Mouse (Mus musculus) Patski (cell line): Measurements from ENCODE around the gene Timm23. TPM values are rescaled to one million over a fixed set of nuclear protein-coding genes. Genes with fewer than 3 reads are reported as not detected.
"Not testable (repeated sequence)": the region's sequence is repeated elsewhere in the genome, so short reads cannot be mapped to it uniquely, and the experiment has no call there.

ENCODE experiments used
- ATAC-seq: fragments of 100-300 bp; one replicate; pipeline ENCODE4 v1.8.0; 2021
- CTCF ChIA-PET: fragments of 350-600 bp; sonication (Branson Sonifier 250); formaldehyde crosslinking; loops from one replicate; lab custom pipeline; 2022; ENCODE audit warnings: inconsistent platforms; lab: Charles Lee
- POLR2A ChIA-PET: fragments of 350-600 bp; sonication (Branson Sonifier 250); formaldehyde crosslinking; loops from one replicate; lab custom pipeline; 2022; ENCODE audit warnings: antibody characterized with exemption, inconsistent platforms; lab: Charles Lee
- DNase-seq: peaks from one replicate; pipeline ENCODE4 v3.0.0-alpha.2; 2011; ENCODE audit warnings: low read depth, low spot score
- H3K27me3 ChIP-seq: fragments of 371-371 bp; one replicate; pipeline ENCODE4 v1.5.1; 2021
- CTCF ChIP-seq: fragments of 100-300 bp; IDR thresholded peaks from one replicate; pipeline ENCODE4 v1.5.1; 2021
- in situ Hi-C: fragments of 300-500 bp; cut with MboI; formaldehyde crosslinking; loops from 3 replicates; pipeline ENCODE4 v1.11.1; 2018; ENCODE audit warnings: low pct_unique_long_range_greater_than_20kb, mixed read lengths
- polyA plus RNA-seq: library from polyadenylated mRNA; unstranded; gene quantifications from one replicate; pipeline ENCODE4 v1.2.3, GENCODE M21; 2021

Timm23 gene
- polyA plus RNA-seq, 1 experiment from 2014 or later, result 151 TPM

DNA sequence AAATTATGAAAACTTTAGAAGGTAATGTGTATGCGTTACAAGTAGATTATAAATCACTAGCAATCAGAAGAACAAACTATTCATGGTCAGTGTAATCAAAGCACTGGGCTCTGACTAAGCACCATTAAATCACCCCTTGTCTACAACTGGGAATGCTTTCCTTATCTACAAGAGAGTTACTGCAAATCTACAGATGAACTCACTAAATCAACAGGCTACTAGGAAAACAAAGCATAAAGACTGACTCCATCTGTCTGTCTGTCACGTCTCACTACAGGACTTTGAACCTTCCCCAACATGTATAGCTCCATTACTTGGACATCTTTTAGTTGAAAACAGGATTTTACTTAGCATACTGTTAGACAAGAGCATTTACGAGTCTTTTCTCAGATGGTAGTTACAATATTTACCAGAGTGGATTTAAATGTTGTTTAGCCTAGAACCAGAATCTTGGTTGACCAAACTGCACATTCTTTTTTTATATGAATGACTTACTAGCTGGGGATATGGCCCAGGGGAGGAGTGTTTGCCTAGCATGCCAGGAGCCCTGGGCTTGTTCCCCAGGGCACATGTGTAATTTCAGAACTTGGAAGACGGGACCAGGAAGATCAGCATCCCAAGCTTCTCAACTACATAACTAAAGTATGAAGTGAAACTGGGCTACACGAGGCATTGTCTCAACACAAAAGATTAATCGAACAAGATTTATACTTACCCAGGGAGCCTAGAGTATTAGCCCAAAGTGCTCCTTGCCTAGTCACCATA, 10.9 kb downstream of the Timm23 start:
- no peaks in the 10 kb centered on the region for H3K27me3 ChIP-seq
- no peak for TF ChIP-seq CTCF
- DNase-seq (no peak), ATAC-seq (no peak)
- ChIA-PET POLR2A (no interaction called here), CTCF (interaction anchor here (0.7 to 2.6 kb wide), 4 partner anchors 9 to 38 kb away, joined by 3 to 9 read pairs (median 4); no protein-coding TSS in a partner anchor)
- in situ Hi-C loops, result no loop called here

DNA sequence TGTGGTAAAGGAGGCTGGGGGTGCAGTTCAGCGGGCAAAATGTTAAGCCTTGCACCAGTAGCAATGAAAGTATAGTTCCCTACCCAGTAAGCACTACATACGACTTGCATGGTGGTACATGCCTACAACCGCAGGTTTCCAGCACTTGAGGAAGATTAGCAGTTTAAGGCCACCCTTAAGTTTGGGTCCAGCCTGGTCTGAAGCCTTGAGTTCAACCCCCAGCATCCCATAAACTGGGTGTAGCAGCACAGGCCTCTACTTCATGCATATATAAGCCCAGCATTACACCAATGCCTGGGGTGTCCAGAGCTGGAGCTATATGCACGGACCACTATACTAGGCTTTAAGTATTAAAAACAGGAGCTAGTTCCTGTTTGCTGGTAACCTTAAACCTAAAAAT, 17.9 kb downstream of the Timm23 start:
- CTCF ChIA-PET, result interaction anchor here (1.7 to 1.9 kb wide), 2 partner anchors 9 to 15 kb away, joined by 4 to 9 read pairs; no protein-coding TSS in a partner anchor
- in situ Hi-C loops, result no loop called here
- POLR2A ChIA-PET, result no interaction called here
- no peak for DNase-seq
- no peaks in the 10 kb centered on the region for H3K27me3 ChIP-seq
- TF ChIP-seq CTCF, result no peak
- ATAC-seq, result no peak

GRCm38 (mm10) chr14:32180861-32181260, 20.8 kb downstream of the Timm23 start:
- in situ Hi-C loops, result no loop called here
- DNase-seq (no peak), ATAC-seq (no peak)
- ChIA-PET POLR2A (interaction anchor here (0.6 kb wide), 2 partner anchors 16 to 227 kb away, joined by 3 to 4 read pairs; no protein-coding TSS in a partner anchor), CTCF (interaction anchor here (1.1 to 1.4 kb wide), 3 partner anchors 10 to 21 kb away, joined by 3 to 5 read pairs (median 3); partner anchors contain the start of gene Ncoa4)
- TF ChIP-seq CTCF, result no peak
- H3K27me3 ChIP-seq, result no peaks in the 10 kb centered on the region

- CTCF ChIA-PET, result interaction anchor here (1.2 to 1.6 kb wide), 2 partner anchors 11 to 14 kb away, joined by 3 to 4 read pairs; no protein-coding TSS in a partner anchor
- H3K27me3 ChIP-seq, result no peaks in the 10 kb centered on the region
- in situ Hi-C loops, result no loop called here
- no peak for TF ChIP-seq CTCF
- no peak for DNase-seq
- ATAC-seq, result no peak
- POLR2A ChIA-PET, result no interaction called here
Observed at GRCm38 (mm10) chr14:32179393-32180195, 22.1 kb downstream of the Timm23 start.

GRCm38 (mm10) chr14:32176590-32176989, 25.1 kb downstream of the Timm23 start:
- ATAC-seq, CTCF ChIA-PET, in situ Hi-C loops, DNase-seq, H3K27me3 ChIP-seq: not testable (repeated sequence)
- POLR2A ChIA-PET, result interaction anchor here (0.7 kb wide), 1 partner anchor 22 kb away, joined by 4 read pairs; no protein-coding TSS in a partner anchor

GRCm38 (mm10) chr14:32175310-32175709, 26.4 kb downstream of the Timm23 start:
- in situ Hi-C loops, result no loop called here
- ChIA-PET CTCF (no interaction called here), POLR2A (no interaction called here)
- DNase-seq (no peak), ATAC-seq (no peak)
- TF ChIP-seq CTCF, result no peak
- H3K27me3 ChIP-seq, result no peaks in the 10 kb centered on the region

DNA sequence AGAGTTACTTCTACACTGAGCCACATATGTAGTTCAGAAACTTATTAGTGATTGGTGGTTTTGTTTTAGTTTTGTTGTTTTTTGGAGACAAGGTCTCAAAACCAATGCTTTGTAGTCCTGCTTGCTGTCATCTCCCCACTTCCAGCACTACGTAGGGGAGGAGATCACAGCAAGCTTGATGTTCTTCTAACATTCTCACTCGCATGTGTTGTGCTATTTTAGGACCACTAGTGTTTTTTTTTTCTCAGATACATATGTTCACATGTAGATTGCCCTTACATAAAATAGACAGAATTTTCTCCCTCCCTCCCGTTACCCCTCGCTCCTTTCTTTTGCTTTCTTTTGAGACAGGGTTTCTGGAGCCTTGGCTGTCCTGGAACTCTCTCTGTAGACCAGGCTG, 31.6 kb downstream of the Timm23 start:
- in situ Hi-C loops, result no loop called here
- ChIA-PET POLR2A (no interaction called here), CTCF (interaction anchor here (1.0 to 1.2 kb wide), 3 partner anchors 11 to 57 kb away, joined by 3 to 7 read pairs (median 3); no protein-coding TSS in a partner anchor)
- TF ChIP-seq CTCF, result no peak
- H3K27me3 ChIP-seq, result no peaks in the 10 kb centered on the region
- DNase-seq (no peak), ATAC-seq (no peak)

- DNase-seq, result no peak
- TF ChIP-seq CTCF, result no peak
- ChIA-PET POLR2A (no interaction called here), CTCF (interaction anchor here (0.9 to 2.0 kb wide), 3 partner anchors 9 to 24 kb away, joined by 4 to 6 read pairs (median 4); partner anchors contain the start of gene Ncoa4)
- H3K27me3 ChIP-seq, result no peaks in the 10 kb centered on the region
- in situ Hi-C loops, result no loop called here
- ATAC-seq, result no peak
Observed at GRCm38 (mm10) chr14:32168653-32169231, 33.0 kb downstream of the Timm23 start.

- POLR2A ChIA-PET, result no interaction called here
- H3K27me3 ChIP-seq, result no peaks in the 10 kb centered on the region
- TF ChIP-seq CTCF, result no peak
- CTCF ChIA-PET, result interaction anchor here (0.8 to 1.9 kb wide), 2 partner anchors 27 to 31 kb away, joined by 3 to 5 read pairs; no protein-coding TSS in a partner anchor
- in situ Hi-C loops, result no loop called here
- ATAC-seq (no peak), DNase-seq (no peak)
Observed at GRCm38 (mm10) chr14:32167326-32167725, 34.4 kb downstream of the Timm23 start.

- no peak for DNase-seq
- ChIA-PET POLR2A (no interaction called here), CTCF (interaction anchor here (0.8 to 1.9 kb wide), 3 partner anchors 13 to 32 kb away, joined by 3 to 5 read pairs (median 4); no protein-coding TSS in a partner anchor)
- no peak for TF ChIP-seq CTCF
- in situ Hi-C loops, result no loop called here
- no peaks in the 10 kb centered on the region for H3K27me3 ChIP-seq
- no peak for ATAC-seq
Observed at GRCm38 (mm10) chr14:32166840-32167239, 34.9 kb downstream of the Timm23 start.
